Mouse (Mus musculus): ENCODE measurements at regions not wholly inside any gene's neighbourhood (a gene's known extent, or its start where the extent isn't known, plus 50 kb on each side); places are given as distances from the start of the nearest gene placed in this dataset.
"Not testable (repeated sequence)": the region's sequence is repeated elsewhere in the genome, so short reads cannot be mapped to it uniquely, and the experiment has no call there.

GRCm38 (mm10) chr2:78277699-78278098 lies 331.5 kb upstream of the Cwc22 start:
- peak; percentile 41 for DNase-seq

DNA sequence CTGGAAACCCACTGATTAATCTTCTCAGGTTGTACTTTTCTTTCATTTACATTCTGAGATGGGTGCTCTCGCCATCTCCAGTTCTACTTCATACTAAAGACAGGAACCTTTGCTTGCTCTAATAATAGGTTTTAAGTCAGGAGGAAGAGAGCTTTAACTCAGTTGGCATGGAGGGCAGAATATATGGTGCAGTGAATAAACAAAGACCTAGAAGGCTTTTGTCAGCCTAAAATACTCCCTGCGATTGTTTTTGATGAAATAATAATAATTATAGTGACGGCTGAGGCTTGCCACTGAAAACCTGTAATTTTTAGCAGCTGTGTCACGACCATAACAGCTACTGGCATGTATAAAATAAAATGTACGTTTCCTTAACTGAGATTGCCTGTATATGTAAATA lies 327.9 kb upstream of the Cwc22 start:
- DNase-seq, result no peak

GRCm38 (mm10) chr2:78268705-78269104 lies 322.5 kb upstream of the Cwc22 start:
- DNase-seq, result no peak

- no peak for DNase-seq
Observed at GRCm38 (mm10) chr2:78267527-78268375, 321.6 kb upstream of the Cwc22 start.

DNA sequence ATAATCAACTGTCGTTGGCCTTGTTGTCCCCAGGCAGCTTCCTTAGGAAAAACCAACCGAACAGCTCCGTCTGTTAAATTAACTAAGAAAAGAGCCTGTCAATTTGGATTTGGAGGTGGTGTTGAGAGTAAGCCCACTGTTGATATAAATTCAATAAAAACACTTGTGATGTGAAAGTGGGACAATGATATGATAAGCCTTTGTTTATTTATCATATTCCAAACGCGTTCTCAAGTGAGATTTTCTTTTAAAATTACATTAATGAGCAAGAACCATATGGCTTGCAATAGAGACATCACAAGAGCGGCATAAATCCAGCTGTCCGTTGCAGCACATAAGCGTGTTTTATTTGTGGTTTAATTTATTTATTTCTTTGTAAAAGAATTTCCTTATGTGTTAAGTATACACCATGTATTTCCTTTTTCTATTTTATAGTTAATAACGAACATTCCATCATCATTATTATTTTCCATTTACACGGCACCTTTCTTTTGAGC lies 307.5 kb upstream of the Cwc22 start:
- DNase-seq, result no peak

DNA sequence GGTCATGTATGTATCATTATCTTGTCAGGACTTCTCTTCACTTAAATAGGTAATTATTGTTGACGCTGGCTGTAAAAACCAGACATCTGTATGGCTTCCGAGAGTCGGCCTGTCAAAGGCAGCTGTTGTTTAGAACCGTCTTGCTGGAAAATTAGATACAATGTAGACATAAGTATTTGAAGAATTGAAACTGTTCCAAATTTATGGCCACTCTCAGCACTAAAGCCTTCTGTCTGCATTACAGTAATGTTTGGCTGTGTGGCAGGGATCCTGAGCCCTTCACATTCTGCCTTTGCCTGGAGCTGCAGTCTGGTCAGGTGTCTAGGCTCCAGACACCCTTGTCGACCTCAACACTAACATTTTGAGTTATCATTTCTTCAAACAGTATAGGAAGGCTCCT lies 300.2 kb upstream of the Cwc22 start:
- DNase-seq, result peak; percentile 13

DNA sequence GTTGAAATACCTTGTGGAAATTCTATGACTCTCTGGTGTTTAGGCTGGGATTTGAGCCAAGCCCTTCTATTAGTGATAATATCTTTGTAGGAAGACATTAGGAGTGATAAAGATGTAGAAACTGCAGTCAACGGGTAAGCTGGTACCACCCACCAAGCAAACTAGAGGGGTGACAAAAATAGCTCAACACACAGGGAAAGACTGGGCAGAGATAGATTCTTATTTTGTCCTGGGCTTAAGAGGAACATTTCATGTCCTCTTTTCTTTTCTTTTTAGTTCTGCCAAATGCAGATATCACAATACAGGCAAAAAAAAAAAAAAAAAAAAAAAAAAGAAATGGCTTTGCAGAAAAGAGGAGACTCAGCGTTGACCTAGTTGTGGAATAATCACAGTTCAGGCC lies 294.1 kb upstream of the Cwc22 start:
- DNase-seq, result no peak

DNA sequence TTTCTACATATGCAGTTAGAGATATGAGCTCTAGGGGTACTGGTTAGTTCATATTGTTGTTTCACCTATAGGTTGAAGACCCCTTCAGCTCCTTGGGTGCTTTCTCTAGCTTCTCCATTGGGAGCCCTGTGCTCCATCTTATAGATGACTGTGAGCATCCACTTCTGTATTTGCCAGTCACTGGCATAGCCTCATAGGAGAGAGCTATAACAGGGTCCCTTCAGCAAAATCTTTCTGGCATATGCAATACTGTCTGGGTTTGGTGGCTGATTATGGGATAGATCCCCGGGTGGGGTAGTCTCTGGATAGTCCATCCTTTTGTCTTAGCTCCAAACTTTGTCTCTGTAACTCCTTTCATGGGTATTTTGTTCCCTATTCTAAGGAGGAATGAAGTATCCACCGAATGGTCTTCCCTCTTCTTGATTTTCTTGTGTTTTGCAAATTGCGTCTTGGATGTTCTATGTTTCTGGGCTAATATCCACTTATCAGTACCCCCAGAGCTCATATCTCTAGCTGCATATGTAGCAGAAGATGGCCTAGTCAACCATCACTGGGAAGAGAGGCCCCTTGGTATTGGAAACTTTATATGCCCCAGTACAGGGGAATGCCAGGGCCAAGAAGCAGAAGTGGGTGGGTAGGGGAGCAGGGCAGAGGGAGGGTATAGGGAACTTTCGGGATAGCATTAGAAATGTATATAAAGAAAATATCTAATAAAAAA lies 279.4 kb upstream of the Cwc22 start:
- DNase-seq, result not testable (repeated sequence)

DNA sequence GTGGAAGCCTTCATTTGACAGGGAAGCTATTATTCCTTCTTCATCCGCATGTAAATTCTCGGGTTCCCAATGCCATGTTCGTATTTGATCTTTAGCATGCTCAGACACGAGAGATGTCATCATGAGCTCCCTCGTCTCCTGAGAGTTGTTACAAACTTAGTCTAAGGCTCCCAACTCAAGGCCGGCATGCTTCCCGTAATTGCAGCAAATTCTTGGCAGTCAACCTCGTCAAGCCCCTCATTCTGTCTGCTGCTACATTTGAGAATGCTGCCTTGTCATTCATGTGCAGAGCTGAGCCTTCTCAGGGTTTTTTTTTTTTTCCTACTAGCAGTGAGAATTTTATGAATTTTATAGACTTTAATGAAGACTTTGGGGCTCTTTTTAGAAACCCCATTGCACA lies 268.3 kb upstream of the Cwc22 start:
- no peak for DNase-seq

DNA sequence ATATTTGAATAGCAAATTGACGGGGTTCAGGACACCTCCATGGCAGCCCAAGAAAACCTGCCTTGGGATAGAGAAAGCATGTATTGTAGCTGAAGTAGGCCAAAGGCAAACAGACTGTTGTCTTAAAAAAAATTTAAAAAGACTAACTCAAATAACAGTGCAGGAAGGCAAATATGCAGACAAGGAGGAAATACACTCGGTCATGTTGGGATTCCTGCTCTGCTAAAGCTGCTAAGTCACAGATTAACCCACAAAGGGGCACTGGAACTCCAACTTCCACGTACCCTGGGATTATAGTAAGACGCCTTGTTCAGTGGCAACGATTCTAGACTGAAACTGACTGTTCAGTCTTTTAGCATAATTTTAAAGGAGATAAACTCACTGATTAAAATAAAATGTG lies 258.9 kb upstream of the Cwc22 start:
- DNase-seq, result no peak

DNA sequence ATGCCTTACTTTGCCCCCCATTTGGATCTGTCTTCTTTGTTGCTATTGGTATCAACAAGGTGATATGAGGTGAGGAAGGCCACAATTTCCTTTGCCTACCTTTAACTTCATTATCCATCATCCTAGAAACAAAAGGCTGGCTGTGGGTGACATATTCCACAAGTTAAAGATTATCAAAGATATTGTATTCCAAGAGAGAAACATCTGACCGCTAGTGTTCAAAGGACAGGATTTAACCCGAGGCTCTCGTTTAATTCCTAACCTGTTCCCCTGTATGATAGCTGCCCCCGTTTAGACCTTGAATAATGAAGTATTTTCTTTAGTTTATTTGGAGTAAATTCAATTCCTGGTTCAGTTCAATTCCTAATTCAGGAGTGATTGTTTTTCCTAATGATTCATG lies 249.8 kb upstream of the Cwc22 start:
- DNase-seq, result no peak

- DNase-seq, result peak; percentile 47
Observed at GRCm38 (mm10) chr2:78189620-78190019, 243.4 kb upstream of the Cwc22 start.

- DNase-seq, result no peak
Observed at GRCm38 (mm10) chr2:78184950-78185349, 238.8 kb upstream of the Cwc22 start.

DNA sequence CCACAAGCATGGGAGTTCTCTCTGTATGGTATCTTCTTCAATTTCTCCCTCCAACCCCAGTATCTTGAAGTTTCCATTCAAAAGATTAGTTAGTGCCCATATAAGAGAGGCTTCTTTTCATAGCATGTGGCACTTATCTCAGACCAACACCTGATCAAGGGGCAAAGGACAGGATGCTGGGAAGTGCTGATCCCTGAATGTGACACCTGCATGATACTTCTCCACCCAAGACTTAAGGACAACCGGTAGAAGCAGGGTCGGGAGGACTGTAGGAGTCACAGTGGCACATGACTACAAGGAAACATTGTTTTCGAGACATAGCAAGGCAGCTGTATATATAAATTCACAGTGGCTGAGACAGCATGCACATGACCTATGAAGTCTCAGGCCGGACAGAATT lies 227.6 kb upstream of the Cwc22 start:
- DNase-seq, result no peak

DNA sequence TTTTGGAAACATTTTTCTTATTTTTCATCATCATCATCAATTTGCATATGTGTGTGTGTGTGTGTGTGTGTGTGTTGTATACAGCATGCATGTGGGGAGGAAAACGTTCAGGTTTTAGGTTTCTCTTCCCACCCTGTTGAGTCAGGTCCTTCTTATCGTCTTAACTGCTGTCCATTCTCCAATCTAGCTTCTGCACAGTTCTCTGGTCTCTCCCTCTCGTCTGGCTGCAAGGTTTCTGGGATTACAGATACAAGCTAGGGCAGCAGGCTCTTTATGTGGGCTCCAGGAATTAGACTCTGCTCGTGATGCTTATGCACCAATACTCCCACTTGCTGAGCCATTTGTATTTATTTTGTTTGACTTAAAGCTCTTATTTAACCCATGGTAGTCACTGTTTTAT lies 226.6 kb upstream of the Cwc22 start:
- DNase-seq, result no peak

GRCm38 (mm10) chr2:78170162-78170747 lies 224.1 kb upstream of the Cwc22 start:
- DNase-seq, result no peak

DNA sequence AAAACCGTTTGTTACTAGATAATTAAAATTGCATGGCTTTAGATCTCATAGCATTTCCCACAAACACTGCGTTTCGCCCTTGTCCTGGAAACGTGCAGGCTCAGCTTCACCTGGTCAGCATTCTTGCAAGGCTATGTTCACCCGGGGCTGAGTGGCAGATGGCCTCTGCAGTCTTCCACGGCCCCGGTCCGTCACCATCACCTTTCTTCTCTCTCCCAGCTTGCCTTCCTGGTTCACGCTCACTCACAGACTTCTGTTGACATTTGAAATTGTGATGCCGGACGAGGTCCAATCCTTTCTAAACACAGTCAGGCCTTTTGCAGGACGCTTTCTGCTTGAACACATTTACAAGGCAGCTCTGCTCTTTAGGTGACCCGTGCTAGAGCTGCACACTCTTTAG lies 219.3 kb upstream of the Cwc22 start:
- DNase-seq, result no peak

GRCm38 (mm10) chr2:78159877-78160485 lies 213.8 kb upstream of the Cwc22 start:
- DNase-seq, result peak; percentile 6

DNA sequence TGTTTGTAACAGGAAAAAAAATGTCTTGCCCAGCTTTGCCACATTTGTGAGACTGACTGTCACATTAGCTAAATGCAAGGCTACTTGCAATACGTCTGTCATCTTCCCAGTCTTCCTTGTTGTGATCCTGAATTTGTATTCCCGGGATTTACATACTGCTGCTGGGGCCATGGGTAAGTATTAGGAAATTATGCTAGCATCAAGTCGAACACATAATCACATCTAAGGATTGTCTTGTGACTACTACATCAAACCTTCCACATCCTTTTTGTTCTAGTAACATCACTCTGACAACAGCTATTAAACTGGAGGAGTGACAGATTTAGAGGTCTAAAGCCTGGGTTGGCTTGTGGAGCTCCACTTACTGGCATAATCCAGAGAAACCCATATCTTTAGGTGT lies 164.2 kb upstream of the Cwc22 start:
- no peak for DNase-seq

DNA sequence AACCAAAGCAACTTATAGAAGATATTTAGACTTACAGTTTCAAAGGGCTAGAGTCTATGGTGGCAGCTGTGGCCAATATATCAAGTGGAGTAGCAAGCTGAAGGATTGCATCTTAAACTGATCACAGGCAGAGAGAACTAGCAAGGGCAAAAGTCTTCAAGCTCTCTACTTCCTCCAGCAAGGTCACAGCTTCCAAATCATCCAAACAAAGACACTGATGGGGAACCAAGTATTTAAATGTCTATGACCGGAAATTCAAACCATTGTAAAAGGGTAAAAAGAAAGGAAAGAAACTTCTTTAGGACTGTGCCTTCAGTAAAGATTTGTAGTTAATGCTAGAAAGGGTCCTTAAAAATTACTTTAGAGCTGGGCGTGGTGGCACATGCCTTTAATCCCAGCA lies 149.4 kb upstream of the Cwc22 start:
- no peak for DNase-seq

- DNase-seq, result no peak
Observed at GRCm38 (mm10) chr2:78094921-78095320, 148.7 kb upstream of the Cwc22 start.

GRCm38 (mm10) chr2:78064321-78065037 lies 118.3 kb upstream of the Cwc22 start:
- peak; percentile 65 for DNase-seq

All from retina, postnatal 1 day (tissue).